Mouse (Mus musculus): ENCODE data around the gene Hivep1. TPM values are rescaled to one million over a fixed set of nuclear protein-coding genes. Genes with fewer than 3 reads are reported as not detected.

Gene Hivep1
- polyA plus RNA-seq, 1 experiment from 2014 or later, result 9.7 TPM

Other genes with a start within 250 kb of the Hivep1 start
- gene Adtrp, start 204.3 kb upstream of the Hivep1 start, polyA plus RNA-seq (2015; fragmentation: Nextera tagmentation; extraction: Ambion mirVana), result 6.1 and 7.6 TPM in 2 replicates
- gene Edn1, start 249.5 kb downstream of the Hivep1 start, polyA plus RNA-seq (2015; fragmentation: Nextera tagmentation; extraction: Ambion mirVana), result 5.5 and 5.7 TPM in 2 replicates

All from embryonic facial prominence, embryonic 15.5 days (tissue).